Mouse (Mus musculus): Measurements from ENCODE around the gene Sox5. TPM values are rescaled to one million over a fixed set of nuclear protein-coding genes. Genes with fewer than 3 reads are reported as not detected.

The Sox5 gene
- polyA plus RNA-seq, 1 experiment from 2014 or later, result 55.3 TPM

GRCm38 (mm10) chr6:144545549-144545948, 236.2 kb downstream of the Sox5 start:
- no peak for ATAC-seq (ENCODE audit: insufficient number of reproducible peaks, insufficient read depth, low FRiP score, low TSS enrichment)
- Histone ChIP-seq H3K4me1 (no peaks in the 10 kb centered on the region), H3K9ac (no peak overlapping the region), H3K27ac (no peak overlapping the region), H3K4me2 (replicated peaks) (no peak overlapping the region), H3K27me3 (no peaks in the 10 kb centered on the region), H3K4me3 (no peak overlapping the region), H3K36me3 (no peaks in the 10 kb centered on the region), H3K9me3 (no peaks in the 10 kb centered on the region)
- WGBS, result 89% methylated on average over 8 of the region's 8 CpGs

DNA sequence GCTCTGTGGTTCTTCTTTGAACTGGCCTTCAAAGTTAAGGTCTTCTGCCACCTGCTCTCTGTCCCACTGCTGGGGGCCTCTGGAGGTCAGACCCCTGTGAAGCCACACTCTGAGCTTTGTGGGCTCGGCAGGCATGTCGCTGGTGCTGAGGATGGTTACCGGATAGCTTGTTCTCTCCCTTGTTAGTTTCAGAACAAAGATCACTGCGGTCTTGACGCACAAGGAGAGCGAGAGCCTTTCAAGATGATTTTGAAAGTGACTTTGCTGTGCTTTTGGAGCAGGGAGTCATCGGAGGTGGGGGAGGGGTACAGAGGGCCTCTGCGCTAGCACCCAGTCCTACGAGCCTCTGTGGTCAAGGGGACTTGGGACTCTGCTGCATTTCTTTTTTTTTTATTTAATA, 240.5 kb downstream of the Sox5 start:
- no peak for ATAC-seq (ENCODE audit: insufficient number of reproducible peaks, insufficient read depth, low FRiP score, low TSS enrichment)
- WGBS, result 88% methylated on average over 9 of the region's 9 CpGs

GRCm38 (mm10) chr6:144539439-144540192, 242.2 kb downstream of the Sox5 start:
- Histone ChIP-seq H3K9ac (no peak overlapping the region), H3K27me3 (no peaks in the 10 kb centered on the region), H3K4me2 (replicated peaks) (no peak overlapping the region), H3K4me3 (no peak overlapping the region), H3K27ac (no peak overlapping the region), H3K36me3 (no peaks in the 10 kb centered on the region), H3K4me1 (no peaks in the 10 kb centered on the region), H3K9me3 (no peaks in the 10 kb centered on the region)
- WGBS, result 86% methylated on average over 18 of the region's 18 CpGs
- ATAC-seq (ENCODE audit: insufficient number of reproducible peaks, insufficient read depth, low FRiP score, low TSS enrichment), result no peak

More for the DNA sequence above, 240.5 kb downstream of the Sox5 start:
- no peaks in the 10 kb centered on the region for H3K27me3 ChIP-seq
- no peaks in the 10 kb centered on the region for H3K4me1 ChIP-seq
- no peak overlapping the region for H3K4me2 ChIP-seq (replicated peaks)
- H3K36me3 ChIP-seq, result no peaks in the 10 kb centered on the region
- H3K9ac ChIP-seq, result no peak overlapping the region
- no peak overlapping the region for H3K4me3 ChIP-seq
- no peaks in the 10 kb centered on the region for H3K9me3 ChIP-seq
- no peak overlapping the region for H3K27ac ChIP-seq

DNA sequence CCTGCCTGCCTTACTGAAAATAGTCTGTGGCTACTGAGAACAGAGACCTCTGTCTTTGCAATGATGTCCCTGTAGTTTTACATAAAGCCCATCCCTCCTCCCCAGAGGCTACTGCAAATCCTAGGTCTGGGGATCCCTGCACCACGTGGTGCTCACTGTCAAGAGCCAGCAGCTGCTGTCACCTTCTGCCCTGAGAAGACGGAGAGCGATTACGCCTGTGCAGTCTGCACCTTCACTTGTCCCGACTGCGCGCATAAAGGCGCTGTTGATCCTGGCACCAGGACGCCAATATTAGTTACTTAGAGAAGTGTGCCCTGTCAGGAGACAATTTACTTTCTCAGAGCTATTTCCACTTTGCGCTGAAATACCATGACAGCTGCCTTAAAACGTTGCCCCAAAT, 258.3 kb downstream of the Sox5 start:
- H3K4me2 ChIP-seq (replicated peaks), result no peak overlapping the region
- no peak overlapping the region for H3K4me3 ChIP-seq
- no peaks in the 10 kb centered on the region for H3K4me1 ChIP-seq
- no peaks in the 10 kb centered on the region for H3K27me3 ChIP-seq
- no peak for ATAC-seq (ENCODE audit: insufficient number of reproducible peaks, insufficient read depth, low FRiP score, low TSS enrichment)
- no peaks in the 10 kb centered on the region for H3K36me3 ChIP-seq
- WGBS, result 54% methylated on average over 11 of the region's 11 CpGs
- H3K9ac ChIP-seq, result no peak overlapping the region
- H3K27ac ChIP-seq, result no peak overlapping the region
- H3K9me3 ChIP-seq, result no peaks in the 10 kb centered on the region

DNA sequence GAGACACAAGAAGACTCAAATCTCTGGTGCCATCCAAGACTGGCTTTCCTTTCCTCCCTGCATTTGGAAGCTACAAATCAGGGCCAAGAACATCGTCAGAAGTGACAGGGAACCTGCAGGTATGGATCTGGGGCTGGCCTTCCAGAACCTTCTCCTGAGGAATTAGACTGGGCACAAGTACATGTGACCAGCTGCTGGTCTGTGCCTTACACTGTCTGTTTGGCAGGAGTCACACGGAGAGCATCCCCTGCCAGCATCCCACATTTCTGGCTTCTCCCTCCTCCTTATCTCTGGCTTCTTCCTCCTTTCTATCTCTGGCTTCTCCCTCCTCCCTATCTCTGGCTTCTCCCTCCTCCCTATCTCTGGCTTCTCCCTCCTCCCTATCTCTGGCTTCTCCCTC, 263.0 kb downstream of the Sox5 start:
- no peaks in the 10 kb centered on the region for H3K27me3 ChIP-seq
- H3K9me3 ChIP-seq, result no peaks in the 10 kb centered on the region
- H3K4me3 ChIP-seq, result no peak overlapping the region
- no peaks in the 10 kb centered on the region for H3K36me3 ChIP-seq
- 0 out of 2 replicates have a peak, but pooled peaks cover 2% of the 10 kb centered on the region for H3K4me1 ChIP-seq
- H3K9ac ChIP-seq, result no peak overlapping the region
- no peak overlapping the region for H3K27ac ChIP-seq
- WGBS, result 96% methylated on average over 2 of the region's 2 CpGs
- H3K4me2 ChIP-seq (replicated peaks), result no peak overlapping the region
- no peak for ATAC-seq (ENCODE audit: insufficient number of reproducible peaks, insufficient read depth, low FRiP score, low TSS enrichment)

DNA sequence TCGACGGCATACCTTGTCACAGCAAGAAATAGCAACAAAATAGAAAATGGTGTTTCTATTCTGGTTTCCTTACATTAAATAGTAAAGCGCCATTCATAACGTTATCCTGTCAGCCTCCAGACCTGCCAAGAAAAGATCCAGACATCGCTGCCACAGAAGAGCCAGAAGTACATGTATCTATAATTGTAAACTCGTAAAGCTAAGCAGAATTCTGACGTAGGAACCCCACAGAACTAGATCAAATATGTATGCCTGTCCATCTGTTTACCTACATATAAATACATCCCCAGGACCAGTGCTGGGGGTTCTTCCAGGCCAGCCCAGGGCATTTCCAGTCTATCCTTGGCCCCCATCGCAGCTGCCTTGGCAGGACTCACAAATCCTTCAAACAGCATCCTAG, 265.9 kb downstream of the Sox5 start:
- no peak overlapping the region for H3K4me3 ChIP-seq
- 0 out of 2 replicates have a peak, but pooled peaks cover 5% of the 10 kb centered on the region for H3K4me1 ChIP-seq
- H3K9ac ChIP-seq, result no peak overlapping the region
- H3K36me3 ChIP-seq, result no peaks in the 10 kb centered on the region
- H3K4me2 ChIP-seq (replicated peaks), result no peak overlapping the region
- no peaks in the 10 kb centered on the region for H3K9me3 ChIP-seq
- no peaks in the 10 kb centered on the region for H3K27me3 ChIP-seq
- ATAC-seq (ENCODE audit: insufficient number of reproducible peaks, insufficient read depth, low FRiP score, low TSS enrichment), result no peak
- no peak overlapping the region for H3K27ac ChIP-seq
- WGBS, result 88% methylated on average over 8 of the region's 8 CpGs

DNA sequence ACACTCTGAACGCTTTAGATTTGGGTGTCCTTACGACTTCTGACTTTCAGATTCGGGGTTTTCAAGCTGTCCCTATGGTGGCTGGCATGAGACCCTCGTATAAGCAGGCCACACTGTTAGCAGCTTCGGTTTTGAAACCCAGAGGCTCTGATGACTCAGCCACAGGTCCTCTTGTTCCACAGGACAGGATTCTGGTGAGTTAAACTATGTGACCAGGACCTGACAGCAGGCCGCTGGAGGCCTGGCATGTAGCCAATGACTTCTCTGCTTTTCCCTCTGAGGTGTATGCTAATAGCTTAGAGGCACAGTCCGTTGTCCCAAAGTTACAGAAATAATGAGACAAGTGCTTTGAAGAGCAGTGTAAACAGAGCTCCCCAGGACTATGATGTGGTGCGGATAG, 268.0 kb downstream of the Sox5 start:
- 73% methylated on average over 8 of the region's 8 CpGs for WGBS
- Histone ChIP-seq H3K4me2 (replicated peaks) (no peak overlapping the region), H3K9ac (no peak overlapping the region), H3K4me3 (no peak overlapping the region), H3K36me3 (no peaks in the 10 kb centered on the region), H3K27me3 (no peaks in the 10 kb centered on the region), H3K27ac (no peak overlapping the region), H3K4me1 (0 out of 2 replicates have a peak, but pooled peaks cover 5% of the 10 kb centered on the region), H3K9me3 (no peaks in the 10 kb centered on the region)
- ATAC-seq (ENCODE audit: insufficient number of reproducible peaks, insufficient read depth, low FRiP score, low TSS enrichment), result no peak

- no peak overlapping the region for H3K4me3 ChIP-seq
- no peak overlapping the region for H3K9ac ChIP-seq
- no peaks in the 10 kb centered on the region for H3K9me3 ChIP-seq
- H3K36me3 ChIP-seq, result no peaks in the 10 kb centered on the region
- H3K4me2 ChIP-seq (replicated peaks), result no peak overlapping the region
- WGBS, result 76% methylated on average over 7 of the region's 7 CpGs
- H3K4me1 ChIP-seq, result 0 out of 2 replicates have a peak, but pooled peaks cover 5% of the 10 kb centered on the region
- no peaks in the 10 kb centered on the region for H3K27me3 ChIP-seq
- no peak for ATAC-seq (ENCODE audit: insufficient number of reproducible peaks, insufficient read depth, low FRiP score, low TSS enrichment)
- no peak overlapping the region for H3K27ac ChIP-seq
Observed at GRCm38 (mm10) chr6:144511925-144512324, 269.9 kb downstream of the Sox5 start.

DNA sequence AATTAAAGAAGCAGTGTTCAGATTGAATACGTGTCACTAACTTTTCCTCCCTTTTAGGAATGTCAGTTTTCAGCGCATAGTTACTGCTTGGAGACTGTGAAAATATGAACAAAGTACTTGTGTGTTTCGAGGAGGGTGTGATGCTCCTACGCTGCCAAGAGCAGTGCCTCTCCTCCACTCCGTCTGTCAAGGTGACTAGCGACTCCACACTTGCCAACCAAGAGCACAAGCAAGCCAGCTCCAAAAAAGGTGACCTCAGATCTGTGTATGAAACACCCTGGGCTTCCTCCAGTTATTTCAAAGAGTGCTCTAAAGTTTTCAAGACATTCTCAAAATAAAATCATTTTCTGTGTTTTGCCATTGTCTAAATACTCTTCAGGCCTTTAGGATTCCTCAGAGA, 271.6 kb downstream of the Sox5 start:
- Histone ChIP-seq H3K9me3 (no peaks in the 10 kb centered on the region), H3K36me3 (no peaks in the 10 kb centered on the region), H3K4me2 (replicated peaks) (no peak overlapping the region), H3K4me1 (0 out of 2 replicates have a peak, but pooled peaks cover 5% of the 10 kb centered on the region), H3K27ac (no peak overlapping the region), H3K27me3 (no peaks in the 10 kb centered on the region), H3K4me3 (no peak overlapping the region), H3K9ac (no peak overlapping the region)
- no peak for ATAC-seq (ENCODE audit: insufficient number of reproducible peaks, insufficient read depth, low FRiP score, low TSS enrichment)
- WGBS, result 92% methylated on average over 6 of the region's 6 CpGs

DNA sequence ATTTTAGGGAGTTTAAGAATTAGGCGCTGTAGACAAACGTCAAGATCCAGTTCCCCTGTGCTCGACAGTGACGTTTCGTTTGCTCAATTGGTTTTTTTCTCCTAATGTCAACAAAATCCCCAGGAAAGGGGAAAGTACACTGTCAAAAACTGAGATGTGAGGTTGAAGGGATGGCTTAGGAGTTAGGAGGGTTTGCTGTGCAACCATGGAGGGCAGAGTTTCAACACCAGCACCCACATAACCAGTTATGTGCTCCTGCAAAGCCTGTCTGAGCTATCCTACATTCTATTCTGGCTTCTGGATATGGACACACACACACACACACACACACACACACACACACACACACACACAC, 277.6 kb downstream of the Sox5 start:
- Histone ChIP-seq H3K9ac (no peak overlapping the region), H3K4me3 (no peak overlapping the region), H3K27me3 (no peaks in the 10 kb centered on the region), H3K4me1 (no peaks in the 10 kb centered on the region), H3K27ac (no peak overlapping the region), H3K9me3 (no peaks in the 10 kb centered on the region), H3K4me2 (replicated peaks) (no peak overlapping the region), H3K36me3 (no peaks in the 10 kb centered on the region)
- WGBS, result 49% methylated on average over 5 of the region's 5 CpGs
- ATAC-seq (ENCODE audit: insufficient number of reproducible peaks, insufficient read depth, low FRiP score, low TSS enrichment), result no peak

GRCm38 (mm10) chr6:144503399-144504196, 278.2 kb downstream of the Sox5 start:
- ATAC-seq (ENCODE audit: insufficient number of reproducible peaks, insufficient read depth, low FRiP score, low TSS enrichment), result no peak
- no peak overlapping the region for H3K4me2 ChIP-seq (replicated peaks)
- no peak overlapping the region for H3K27ac ChIP-seq
- WGBS, result 85% methylated on average over 11 of the region's 11 CpGs
- H3K27me3 ChIP-seq, result no peaks in the 10 kb centered on the region
- H3K36me3 ChIP-seq, result no peaks in the 10 kb centered on the region
- no peak overlapping the region for H3K9ac ChIP-seq
- H3K4me1 ChIP-seq, result no peaks in the 10 kb centered on the region
- no peak overlapping the region for H3K4me3 ChIP-seq
- H3K9me3 ChIP-seq, result no peaks in the 10 kb centered on the region

- WGBS, result 88% methylated on average over 5 of the region's 5 CpGs
- Histone ChIP-seq H3K9me3 (no peaks in the 10 kb centered on the region; the same call in 1 of the 2 replicates), H3K4me2 (replicated peaks) (no peak overlapping the region), H3K9ac (no peak overlapping the region), H3K36me3 (no peaks in the 10 kb centered on the region), H3K4me3 (no peak overlapping the region), H3K27ac (no peak overlapping the region), H3K4me1 (no peaks in the 10 kb centered on the region), H3K27me3 (no peaks in the 10 kb centered on the region)
- no peak for ATAC-seq (ENCODE audit: insufficient number of reproducible peaks, insufficient read depth, low FRiP score, low TSS enrichment)
Observed at GRCm38 (mm10) chr6:144501439-144501838, 280.3 kb downstream of the Sox5 start.

Measured in embryonic facial prominence, embryonic 12.5 days (tissue).